Mouse (Mus musculus) midbrain, embryonic 10.5 days (tissue): ENCODE measurements around the gene Gramd1a. TPM values are rescaled to one million over a fixed set of nuclear protein-coding genes. Genes with fewer than 3 reads are reported as not detected.

ENCODE experiments used
- DNase-seq: peaks from one replicate; pipeline ENCODE4 v3.0.0-alpha.2; 2017; ENCODE audit warnings: low spot score
- H3K27ac ChIP-seq: fragments of 300-500 bp; sonication (generic); replicated peaks from 2 replicates; pipeline ENCODE4 v1.5.1; 2016; ENCODE audit warnings: mild to moderate bottlenecking
- H3K27me3 ChIP-seq: fragments of 300-500 bp; sonication (generic); 2 replicates; pipeline ENCODE4 v1.6.1; 2016; ENCODE audit warnings: low read depth, mild to moderate bottlenecking; ENCODE audit not compliant: poor library complexity, severe bottlenecking
- H3K36me3 ChIP-seq: fragments of 300-500 bp; sonication (generic); 2 replicates; pipeline ENCODE4 v1.6.1; 2016; ENCODE audit warnings: mild to moderate bottlenecking, moderate library complexity
- H3K4me1 ChIP-seq: fragments of 300-500 bp; sonication (generic); 2 replicates; pipeline ENCODE4 v1.6.1; 2016
- H3K4me3 ChIP-seq: fragments of 300-500 bp; sonication (generic); 2 replicates; pipeline ENCODE4 v1.5.1; 2016; ENCODE audit warnings: mild to moderate bottlenecking, moderate library complexity
- H3K9me3 ChIP-seq: fragments of 300-500 bp; sonication (generic); replicated peaks from 2 replicates; pipeline ENCODE4 v1.6.1; 2016; ENCODE audit warnings: mild to moderate bottlenecking
- WGBS: fragments of 180-500 bp; shearing (Covaris S2); methylation state at CpG from one replicate; pipeline ENCODE4 v1.1.7; 2016; 5-methylcytosine and 5-hydroxymethylcytosine counted together
- polyA plus RNA-seq: library from polyadenylated mRNA; unstranded; fragments of >200 nt; fragmentation: Nextera tagmentation; extraction: Ambion mirVana; gene quantifications from 2 replicates; pipeline ENCODE4 v1.2.1, GENCODE M21; 2016

Gramd1a gene
- polyA plus RNA-seq, 1 experiment from 2014 or later = 90.0 TPM

- Histone ChIP-seq H3K4me1 (peaks cover 36% of the 10 kb centered on the region), H3K27me3 (peaks cover 21% of the 10 kb centered on the region), H3K36me3 (no peaks in the 10 kb centered on the region), H3K9me3 (no peaks in the 10 kb centered on the region), H3K4me3 (no peak overlapping the region), H3K27ac (peak overlapping the region; percentile 28; the same call in 1 of the 2 replicates)
- 33% methylated on average over 4 of the region's 4 CpGs for WGBS
- DNase-seq = no peak
Measured at GRCm38 (mm10) chr7:31112036-31112435, 43.7 kb downstream of the Gramd1a start.

GRCm38 (mm10) chr7:31110861-31111385 is 44.8 kb downstream of the Gramd1a start:
- peaks cover 25% of the 10 kb centered on the region for H3K4me1 ChIP-seq
- DNase-seq = no peak
- no peak overlapping the region for H3K4me3 ChIP-seq
- H3K27me3 ChIP-seq = peaks cover 16% of the 10 kb centered on the region
- H3K9me3 ChIP-seq = no peaks in the 10 kb centered on the region
- no peaks in the 10 kb centered on the region for H3K36me3 ChIP-seq
- H3K27ac ChIP-seq = no peak overlapping the region
- WGBS = 82% methylated on average over 15 of the region's 15 CpGs

- peaks cover 5% of the 10 kb centered on the region; the same call in 1 of the 2 replicates for H3K27me3 ChIP-seq
Measured at GRCm38 (mm10) chr7:31109796-31110195, 45.9 kb downstream of the Gramd1a start.

GRCm38 (mm10) chr7:31109091-31109490 is 46.6 kb downstream of the Gramd1a start:
- H3K9me3 ChIP-seq = no peaks in the 10 kb centered on the region
- no peak overlapping the region for H3K27ac ChIP-seq
- no peaks in the 10 kb centered on the region for H3K27me3 ChIP-seq
- peaks cover 13% of the 10 kb centered on the region for H3K4me1 ChIP-seq
- WGBS = 47% methylated on average over 7 of the region's 7 CpGs
- no peaks in the 10 kb centered on the region for H3K36me3 ChIP-seq
- DNase-seq = no peak
- no peak overlapping the region for H3K4me3 ChIP-seq

More at GRCm38 (mm10) chr7:31109796-31110195, 45.9 kb downstream of the Gramd1a start:
- WGBS = 90% methylated on average over 5 of the region's 5 CpGs
- H3K4me3 ChIP-seq = no peak overlapping the region
- no peaks in the 10 kb centered on the region for H3K9me3 ChIP-seq
- no peaks in the 10 kb centered on the region for H3K36me3 ChIP-seq
- DNase-seq = no peak
- no peak overlapping the region for H3K27ac ChIP-seq
- H3K4me1 ChIP-seq = peaks cover 15% of the 10 kb centered on the region

- H3K9me3 ChIP-seq = no peaks in the 10 kb centered on the region
- no peak overlapping the region for H3K4me3 ChIP-seq
- H3K27ac ChIP-seq = no peak overlapping the region
- no peak for DNase-seq
- WGBS = 91% methylated on average over 11 of the region's 11 CpGs
- 0 out of 2 replicates have a peak, but pooled peaks cover 8% of the 10 kb centered on the region for H3K27me3 ChIP-seq
- no peaks in the 10 kb centered on the region for H3K36me3 ChIP-seq
- peaks cover 13% of the 10 kb centered on the region for H3K4me1 ChIP-seq
Measured at GRCm38 (mm10) chr7:31107781-31108180, 47.9 kb downstream of the Gramd1a start.

GRCm38 (mm10) chr7:31106166-31106565 is 49.5 kb downstream of the Gramd1a start:
- Histone ChIP-seq H3K27me3 (0 out of 2 replicates have a peak, but pooled peaks cover 8% of the 10 kb centered on the region), H3K4me1 (peaks cover 1% of the 10 kb centered on the region; the same call in 1 of the 2 replicates), H3K27ac (no peak overlapping the region), H3K9me3 (no peaks in the 10 kb centered on the region), H3K4me3 (no peak overlapping the region), H3K36me3 (no peaks in the 10 kb centered on the region)
- 67% methylated on average over 3 of the region's 3 CpGs for WGBS
- no peak for DNase-seq

GRCm38 (mm10) chr7:31105061-31105768 is 50.5 kb downstream of the Gramd1a start:
- Histone ChIP-seq H3K9me3 (no peaks in the 10 kb centered on the region), H3K27me3 (0 out of 2 replicates have a peak, but pooled peaks cover 8% of the 10 kb centered on the region), H3K27ac (no peak overlapping the region), H3K36me3 (no peaks in the 10 kb centered on the region), H3K4me3 (no peak overlapping the region), H3K4me1 (no peaks in the 10 kb centered on the region)
- DNase-seq = no peak
- 70% methylated on average over 15 of the region's 15 CpGs for WGBS

GRCm38 (mm10) chr7:31100786-31101185 is 54.9 kb downstream of the Gramd1a start:
- H3K27ac ChIP-seq = no peak overlapping the region
- no peaks in the 10 kb centered on the region for H3K36me3 ChIP-seq
- no peaks in the 10 kb centered on the region for H3K9me3 ChIP-seq
- H3K27me3 ChIP-seq = 0 out of 2 replicates have a peak, but pooled peaks cover 8% of the 10 kb centered on the region
- H3K4me3 ChIP-seq = no peak overlapping the region
- DNase-seq = no peak
- peaks cover 8% of the 10 kb centered on the region for H3K4me1 ChIP-seq
- 90% methylated on average over 14 of the region's 14 CpGs for WGBS

GRCm38 (mm10) chr7:31099612-31099982 is 56.1 kb downstream of the Gramd1a start:
- no peak overlapping the region for H3K27ac ChIP-seq
- H3K4me1 ChIP-seq = peaks cover 8% of the 10 kb centered on the region
- H3K9me3 ChIP-seq = no peaks in the 10 kb centered on the region
- H3K4me3 ChIP-seq = no peak overlapping the region
- no peaks in the 10 kb centered on the region for H3K36me3 ChIP-seq
- DNase-seq = no peak
- H3K27me3 ChIP-seq = 0 out of 2 replicates have a peak, but pooled peaks cover 8% of the 10 kb centered on the region
- 92% methylated on average over 6 of the region's 6 CpGs for WGBS

GRCm38 (mm10) chr7:31098697-31099611 is 56.7 kb downstream of the Gramd1a start:
- DNase-seq = no peak
- 0 out of 2 replicates have a peak, but pooled peaks cover 8% of the 10 kb centered on the region for H3K27me3 ChIP-seq
- H3K9me3 ChIP-seq = no peaks in the 10 kb centered on the region
- no peaks in the 10 kb centered on the region for H3K36me3 ChIP-seq
- peaks cover 8% of the 10 kb centered on the region for H3K4me1 ChIP-seq
- H3K27ac ChIP-seq = no peak overlapping the region
- no peak overlapping the region for H3K4me3 ChIP-seq
- 78% methylated on average over 22 of the region's 22 CpGs for WGBS

GRCm38 (mm10) chr7:31097583-31098248 is 58.0 kb downstream of the Gramd1a start:
- Histone ChIP-seq H3K4me3 (peak overlapping the region; percentile 40), H3K9me3 (no peaks in the 10 kb centered on the region), H3K4me1 (peaks cover 8% of the 10 kb centered on the region), H3K36me3 (no peaks in the 10 kb centered on the region), H3K27ac (peak overlapping the region; percentile 66), H3K27me3 (no peaks in the 10 kb centered on the region)
- DNase-seq = peak; percentile 88
- 36% methylated on average over 20 of the region's 20 CpGs for WGBS

GRCm38 (mm10) chr7:31096892-31097564 is 58.7 kb downstream of the Gramd1a start:
- Histone ChIP-seq H3K4me1 (peaks cover 8% of the 10 kb centered on the region), H3K9me3 (no peaks in the 10 kb centered on the region), H3K4me3 (no peak overlapping the region), H3K27ac (no peak overlapping the region), H3K36me3 (no peaks in the 10 kb centered on the region), H3K27me3 (no peaks in the 10 kb centered on the region)
- WGBS = 73% methylated on average over 9 of the region's 9 CpGs
- no peak for DNase-seq
